Mouse (Mus musculus) CH12.LX (cell line): ENCODE data around the gene Pilra. TPM values are rescaled to one million over a fixed set of nuclear protein-coding genes. Genes with fewer than 3 reads are reported as not detected.

Source experiments
- DNase-seq: peaks from one replicate; pipeline ENCODE4 v3.0.0-alpha.2; 2013; ENCODE audit errors: extremely low read depth
- H3K27ac ChIP-seq: 2 replicates; pipeline ENCODE4 v1.5.1; 2012; ENCODE audit warnings: low read depth, mild to moderate bottlenecking, control low read depth, moderate library complexity; ENCODE audit not compliant: insufficient read depth
- H3K27me3 ChIP-seq: replicated peaks from 2 replicates; pipeline ENCODE3; 2012; ENCODE audit warnings: inconsistent platforms
- H3K36me3 ChIP-seq, 2 experiments: replicated peaks in 1 of 2; 2 replicates each; pipeline versions ENCODE3 to v1.6.1; 2012; ENCODE audit warnings: inconsistent platforms in 1 of 2, low read length in 1 of 2, mild to moderate bottlenecking in 1 of 2, mixed read lengths in 1 of 2, moderate library complexity in 1 of 2; ENCODE audit not compliant: control insufficient read depth in 1 of 2, insufficient read depth in 1 of 2
- H3K4me1 ChIP-seq, 2 experiments: 2 replicates each; pipeline ENCODE4 v1.6.1; 2012; ENCODE audit warnings: inconsistent platforms in 1 of 2, moderate library complexity in 1 of 2; ENCODE audit not compliant: insufficient read depth in 2 of 2, control insufficient read depth in 1 of 2
- H3K4me2 ChIP-seq: 2 replicates; pipeline ENCODE4 v1.6.1; 2012; ENCODE audit warnings: low read depth, mild to moderate bottlenecking, control low read depth; ENCODE audit not compliant: poor library complexity, insufficient read depth, severe bottlenecking
- H3K4me3 ChIP-seq, 3 experiments: fragments of 150-350 bp in 1 of 3; sonication (generic) in 1 of 3; replicated peaks in 1 of 3; 2 replicates each; pipeline versions ENCODE3 to v1.5.1; 2011 to 2012; ENCODE audit warnings: low read depth in 2 of 3, low read length in 2 of 3, mild to moderate bottlenecking in 2 of 3, moderate library complexity in 2 of 3, control low read depth in 1 of 3, improper control_type of control experiment in 1 of 3, inconsistent platforms in 1 of 3, mixed read lengths in 1 of 3; ENCODE audit not compliant: poor library complexity in 1 of 3
- H3K79me2 ChIP-seq: replicated peaks from 2 replicates; pipeline ENCODE4 v1.6.1; 2012; ENCODE audit warnings: mild to moderate bottlenecking, moderate library complexity; ENCODE audit not compliant: control insufficient read depth, poor library complexity, insufficient read depth, severe bottlenecking; ENCODE audit errors: extremely low read depth
- H3K9ac ChIP-seq: 2 replicates; pipeline ENCODE4 v1.6.1; 2012; ENCODE audit warnings: low read depth, mild to moderate bottlenecking, control low read depth, moderate library complexity; ENCODE audit not compliant: insufficient read depth
- H3K9me3 ChIP-seq: replicated peaks from 2 replicates; pipeline ENCODE3; 2012; ENCODE audit warnings: low read length, inconsistent platforms, mixed read lengths
- BHLHE40 ChIP-seq: IDR thresholded peaks from 2 replicates; pipeline ENCODE4 v1.6.1; 2011; ENCODE audit warnings: mild to moderate bottlenecking, low read depth, low read length, improper control_type of control experiment
- CHD2 ChIP-seq: IDR thresholded peaks from 2 replicates; pipeline ENCODE4 v1.6.1; 2011; ENCODE audit warnings: low read length, improper control_type of control experiment
- CTCF ChIP-seq, 2 experiments: IDR thresholded peaks in 1 of 2; conservative IDR thresholded peaks in 1 of 2; 2 replicates each; pipeline ENCODE4 v1.5.1; 2011 to 2012; ENCODE audit warnings: low read depth in 2 of 2, low read length in 2 of 2, improper control_type of control experiment in 1 of 2, inconsistent platforms in 1 of 2, mild to moderate bottlenecking in 1 of 2, moderate library complexity in 1 of 2
- ELF1 ChIP-seq: IDR thresholded peaks from 2 replicates; pipeline ENCODE4 v1.6.1; 2014; ENCODE audit warnings: low read depth, mild to moderate bottlenecking, inconsistent platforms, low read length, improper control_type of control experiment
- EP300 ChIP-seq: IDR thresholded peaks from 2 replicates; pipeline ENCODE4 v1.6.1; 2011; ENCODE audit warnings: low read length, improper control_type of control experiment
- GABPA ChIP-seq: IDR thresholded peaks from 2 replicates; pipeline ENCODE4 v1.6.1; 2012; ENCODE audit warnings: low read depth, low read length, improper control_type of control experiment, inconsistent platforms; ENCODE audit not compliant: insufficient replicate concordance
- IRF4 ChIP-seq: IDR thresholded peaks from 2 replicates; pipeline ENCODE4 v1.6.1; 2014; ENCODE audit warnings: low read depth, mild to moderate bottlenecking, inconsistent platforms, low read length, improper control_type of control experiment
- JUN ChIP-seq: IDR thresholded peaks from 2 replicates; pipeline ENCODE4 v1.6.1; 2011; ENCODE audit warnings: low read depth, mild to moderate bottlenecking, low read length, improper control_type of control experiment, moderate library complexity; ENCODE audit not compliant: insufficient read depth
- JUND ChIP-seq: conservative IDR thresholded peaks from 2 replicates; pipeline ENCODE4 v1.6.1; 2011; ENCODE audit warnings: low read depth, low read length, improper control_type of control experiment
- KAT2A ChIP-seq: IDR thresholded peaks from 2 replicates; pipeline ENCODE4 v1.6.1; 2012; ENCODE audit warnings: low read length, improper control_type of control experiment, inconsistent platforms; ENCODE audit not compliant: insufficient replicate concordance
- MAFK ChIP-seq: IDR thresholded peaks from 2 replicates; pipeline ENCODE4 v1.6.1; 2011; ENCODE audit warnings: low read length, improper control_type of control experiment; ENCODE audit not compliant: insufficient replicate concordance
- MAZ ChIP-seq: IDR thresholded peaks from 2 replicates; pipeline ENCODE4 v1.6.1; 2012; ENCODE audit warnings: low read depth, mild to moderate bottlenecking, inconsistent platforms, low read length, improper control_type of control experiment, moderate library complexity
- NRF1 ChIP-seq: IDR thresholded peaks from 2 replicates; pipeline ENCODE4 v1.6.1; 2014; ENCODE audit warnings: low read depth, mild to moderate bottlenecking, inconsistent platforms, low read length, improper control_type of control experiment, moderate library complexity
- PAX5 ChIP-seq: IDR thresholded peaks from 2 replicates; pipeline ENCODE4 v1.6.1; 2012; ENCODE audit warnings: low read length, inconsistent platforms, mixed read lengths
- POLR2A ChIP-seq: IDR thresholded peaks from 2 replicates; pipeline ENCODE4 v1.6.1; 2011; ENCODE audit warnings: low read depth, mild to moderate bottlenecking, improper control_type of control experiment, low read length
- SIN3A ChIP-seq: IDR thresholded peaks from 2 replicates; pipeline ENCODE4 v1.6.1; 2012; ENCODE audit warnings: low read length, improper control_type of control experiment, inconsistent platforms
- SMC3 ChIP-seq: IDR thresholded peaks from 2 replicates; pipeline ENCODE4 v1.6.1; 2011; ENCODE audit warnings: low read depth, low read length, improper control_type of control experiment
- UBTF ChIP-seq: IDR thresholded peaks from 2 replicates; pipeline ENCODE4 v1.6.1; 2012; ENCODE audit warnings: low read depth, mild to moderate bottlenecking, inconsistent platforms, low read length, improper control_type of control experiment, moderate library complexity
- ZKSCAN1 ChIP-seq: IDR thresholded peaks from 2 replicates; pipeline ENCODE4 v1.6.1; 2012; ENCODE audit warnings: low read depth, inconsistent platforms, low read length, improper control_type of control experiment, borderline replicate concordance
- ZNF384 ChIP-seq: IDR thresholded peaks from 2 replicates; pipeline ENCODE4 v1.6.1; 2012; ENCODE audit warnings: low read depth, low read length, improper control_type of control experiment, inconsistent platforms
- dilution Hi-C: fragments of 300-500 bp; cut with MboI; formaldehyde crosslinking; loops from 2 replicates; pipeline ENCODE4 v1.14.3; 2020; ENCODE audit warnings: low sequenced_read_pairs; ENCODE audit not compliant: extremely low pct_unique_long_range_greater_than_20kb, extremely low pct_ligation_motif_present
- in situ Hi-C: fragments of 300-500 bp; cut with MboI; formaldehyde crosslinking; loops from 3 replicates; pipeline ENCODE4 v1.14.3; 2019; ENCODE audit warnings: low sequenced_read_pairs, low pct_ligation_motif_present, low pct_unique_long_range_greater_than_20kb, mixed read lengths
- polyA plus RNA-seq: library from polyadenylated mRNA; unstranded; fragments of >175 nt; gene quantifications from 2 replicates; pipeline ENCODE4 v1.2.1, GENCODE M21; 2012; ENCODE audit warnings: low read depth; ENCODE audit not compliant: insufficient read length
- total RNA-seq, 2 experiments: library from RNA; depleted of rRNA; stranded (reverse); fragments of 300-350 nt in 1 of 2; fragments of >200 nt in 1 of 2; gene quantifications; 2 replicates each; pipeline ENCODE4 v1.2.3; 2012 to 2014

Gene Pilra
- total and polyA plus RNA-seq, 3 experiments, result 0.08 to 0.66 TPM; not detected in 1

DNA sequence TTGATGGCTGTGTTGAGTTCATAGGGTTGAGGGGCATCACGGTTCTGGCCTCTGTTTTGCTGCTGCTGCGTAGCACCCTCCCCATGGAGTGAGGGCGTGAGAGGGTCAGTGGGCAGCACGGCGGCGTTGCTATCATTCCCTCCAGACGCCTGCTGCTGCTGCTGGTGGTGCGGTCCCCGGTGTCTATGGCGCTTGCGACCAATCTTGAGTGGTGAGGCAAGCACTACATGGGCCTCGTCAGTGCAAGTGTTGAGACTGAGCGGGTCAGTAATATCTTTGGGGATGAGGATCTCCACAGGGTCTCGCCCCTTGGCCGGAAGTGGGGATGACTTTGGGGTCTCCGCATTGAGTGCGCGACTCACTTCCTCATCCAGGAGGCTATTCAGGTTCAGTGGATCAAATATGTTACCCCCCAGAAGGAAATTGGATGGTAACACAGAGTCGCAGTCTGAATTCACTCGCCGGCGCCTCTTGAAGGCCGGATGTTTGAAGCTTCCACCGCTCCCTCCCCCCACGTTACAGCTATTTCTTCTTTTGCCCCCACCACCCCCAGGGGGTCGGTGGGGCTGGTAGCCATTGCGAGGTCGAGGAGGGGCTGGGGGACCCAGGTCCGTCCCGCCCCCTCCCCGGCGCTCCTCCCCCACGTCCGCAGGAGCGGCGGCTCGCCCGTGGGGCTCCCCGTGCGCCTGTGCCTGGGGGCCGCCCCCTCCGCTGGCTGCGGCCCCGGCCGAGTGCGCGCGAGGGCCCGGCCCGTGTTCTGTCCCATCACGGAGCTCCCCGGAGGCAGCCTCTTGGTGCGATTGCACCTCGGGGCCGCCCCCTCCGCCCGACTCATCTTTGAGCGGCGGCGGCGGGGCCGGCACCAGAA lies 50.7 kb downstream of the Pilra start:
- Histone ChIP-seq H3K4me3 (peak overlapping the region; percentile 67 to 76 (median 73)), H3K4me2 (peak overlapping the region; percentile 61), H3K27ac (peak overlapping the region; percentile 92), H3K79me2 (peaks cover 32% of the 10 kb centered on the region), H3K27me3 (no peaks in the 10 kb centered on the region), H3K4me1 (peaks cover 19 to 49% of the 10 kb centered on the region in 2 experiments), H3K36me3 (peaks cover 32 to 47% of the 10 kb centered on the region in 2 experiments), H3K9ac (peak overlapping the region; percentile 99), H3K9me3 (peaks cover 2% of the 10 kb centered on the region)
- dilution Hi-C loops (no loop called here), in situ Hi-C loops (no loop called here)
- peak; percentile 31 for DNase-seq
- TF ChIP-seq GABPA, result no peak
- TF ChIP-seq JUND, result no peak
- no peak; the same call in 1 of the 2 replicates for TF ChIP-seq POLR2A
- no peak for TF ChIP-seq ZKSCAN1
- TF ChIP-seq UBTF, result no peak
- peak; percentile 25; the same call in 1 of the 2 replicates for TF ChIP-seq ELF1
- no peak for TF ChIP-seq IRF4
- no peak for TF ChIP-seq PAX5
- no peak for TF ChIP-seq ZNF384
- TF ChIP-seq SMC3, result no peak
- no peak for TF ChIP-seq MAFK
- TF ChIP-seq BHLHE40, result peak; percentile 27; the same call in 1 of the 2 replicates
- TF ChIP-seq CTCF (conservative IDR thresholded peaks at IDR 0.05 in 1 of 2, IDR thresholded peaks at IDR 0.05 in 1 of 2; ENCODE audit: low read depth in 2 of 2, low read length in 2 of 2), result no peak
- no peak for TF ChIP-seq NRF1
- no peak for TF ChIP-seq KAT2A
- TF ChIP-seq JUN, result no peak
- no peak; the same call in none of the 2 replicates for TF ChIP-seq SIN3A

DNA sequence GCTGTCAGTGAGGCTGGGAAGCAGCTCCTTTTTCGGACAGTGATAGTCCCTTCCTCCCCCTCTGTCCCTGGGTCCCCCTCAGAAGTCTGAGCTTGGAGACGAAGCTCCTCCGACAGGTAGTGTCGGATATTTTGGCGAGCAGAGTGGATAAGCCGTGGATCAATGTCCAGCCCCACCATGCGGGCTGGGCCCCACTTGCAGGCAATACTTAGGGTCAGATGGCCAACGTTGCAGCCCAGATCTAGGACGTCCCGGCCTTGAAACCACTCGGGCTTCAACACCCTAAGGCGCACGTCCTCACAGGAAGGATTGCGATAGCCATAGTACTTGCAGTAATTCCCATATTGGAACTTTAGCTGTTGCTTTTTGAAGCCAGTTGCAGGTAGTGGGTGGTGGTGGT lies 51.5 kb downstream of the Pilra start:
- Histone ChIP-seq H3K4me1 (peaks cover 19 to 58% of the 10 kb centered on the region in 2 experiments), H3K36me3 (peaks cover 35 to 55% of the 10 kb centered on the region in 2 experiments)

More for the DNA sequence above, 51.5 kb downstream of the Pilra start:
- Histone ChIP-seq H3K79me2 (peaks cover 39% of the 10 kb centered on the region), H3K27ac (no peak overlapping the region), H3K27me3 (no peaks in the 10 kb centered on the region), H3K9me3 (peaks cover 2% of the 10 kb centered on the region), H3K4me2 (peak overlapping the region; percentile 61), H3K9ac (peak overlapping the region; percentile 99), H3K4me3 (peak overlapping the region in 2 of 3 experiments; percentile 67 to 76)
- in situ Hi-C loops, result no loop called here
- no peak for DNase-seq
- dilution Hi-C loops, result no loop called here
- TF ChIP-seq UBTF, result no peak
- no peak for TF ChIP-seq ZKSCAN1
- TF ChIP-seq MAZ, result no peak
- TF ChIP-seq SMC3, result no peak
- no peak for TF ChIP-seq PAX5
- no peak for TF ChIP-seq EP300
- no peak for TF ChIP-seq CHD2
